Mouse (Mus musculus) liver, embryonic 16.5 days (tissue): ENCODE data around the gene Gm20816. TPM values are rescaled to one million over a fixed set of nuclear protein-coding genes. Genes with fewer than 3 reads are reported as not detected.
"Not testable (repeated sequence)": the region's sequence is repeated elsewhere in the genome, so short reads cannot be mapped to it uniquely, and the experiment has no call there.

Experiments
- ATAC-seq: fragments of 200-750 bp; cut with Nextera tagmentation; 2 replicates; pipeline ENCODE4 v1.8.0; 2017; ENCODE audit warnings: low read depth, mild to moderate bottlenecking, moderate number of reproducible peaks, moderate library complexity
- H3K27ac ChIP-seq: fragments of 300-500 bp; sonication (generic); 2 replicates; pipeline ENCODE4 v1.5.1; 2014; ENCODE audit warnings: mild to moderate bottlenecking, low read length
- H3K27me3 ChIP-seq: fragments of 300-500 bp; sonication (generic); 2 replicates; pipeline ENCODE4 v1.6.1; 2014; ENCODE audit warnings: low read depth, low read length, mixed read lengths; ENCODE audit not compliant: control insufficient read depth, insufficient read depth
- H3K36me3 ChIP-seq: fragments of 300-500 bp; sonication (generic); 2 replicates; pipeline ENCODE4 v1.6.1; 2014; ENCODE audit warnings: mild to moderate bottlenecking; ENCODE audit not compliant: control insufficient read depth, insufficient read depth
- H3K4me1 ChIP-seq: fragments of 300-500 bp; sonication (generic); 2 replicates; pipeline ENCODE4 v1.6.1; 2014; ENCODE audit warnings: low read depth, low read length, mixed read lengths; ENCODE audit not compliant: control insufficient read depth
- H3K4me2 ChIP-seq: fragments of 300-500 bp; sonication (generic); 2 replicates; pipeline ENCODE4 v1.6.1; 2014; ENCODE audit warnings: low read depth, low read length, mixed read lengths
- H3K4me3 ChIP-seq: fragments of 300-500 bp; sonication (generic); 2 replicates; pipeline ENCODE4 v1.5.1; 2014; ENCODE audit warnings: low read depth, mild to moderate bottlenecking, low read length
- H3K9ac ChIP-seq: fragments of 300-500 bp; sonication (generic); 2 replicates; pipeline ENCODE4 v1.6.1; 2014; ENCODE audit warnings: low read depth, low read length
- H3K9me3 ChIP-seq: fragments of 300-500 bp; sonication (generic); replicated peaks from 2 replicates; pipeline ENCODE4 v1.6.1; 2016; ENCODE audit warnings: low read length; ENCODE audit not compliant: control insufficient read depth
- WGBS: fragments of 180-500 bp; shearing (Covaris S2); extraction: QIAGEN DNeasy Blood & Tissue Kit; methylation state at CpG from one replicate; pipeline ENCODE4 v1.1.7; 2014; ENCODE audit not compliant: insufficient replicate concordance; 5-methylcytosine and 5-hydroxymethylcytosine counted together
- polyA plus RNA-seq: library from polyadenylated mRNA; unstranded; fragments of >200 nt; fragmentation: Nextera tagmentation; extraction: Ambion mirVana; gene quantifications from 2 replicates; pipeline ENCODE4 v1.2.1, GENCODE M21; 2015

The Gm20816 gene
- polyA plus RNA-seq, result not detected in 2 replicates

DNA sequence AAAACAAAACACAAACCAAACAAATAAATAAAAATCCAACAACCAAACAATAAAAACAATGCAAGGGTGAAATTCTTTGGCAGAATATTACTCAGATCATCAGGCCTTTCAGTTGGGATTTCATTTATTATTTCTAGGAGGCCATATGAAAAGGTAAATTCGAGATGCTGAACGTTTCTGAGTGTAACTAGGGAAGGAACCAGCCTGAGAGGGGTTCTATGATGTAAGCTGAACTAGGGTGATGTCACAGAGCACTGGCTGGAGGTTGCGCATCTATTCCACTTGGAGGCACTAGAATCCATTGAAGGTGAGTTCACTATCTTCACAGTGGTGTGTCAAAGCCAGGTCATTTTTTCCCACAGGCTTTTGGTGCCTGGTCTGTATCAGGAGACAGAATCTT lies at the start of gene Gm20816:
Gene Gm20816 (plus strand): TSS at position 301 of the 400 bp plus-strand sequence.
- not testable (repeated sequence) for H3K27ac ChIP-seq, ATAC-seq, H3K4me2 ChIP-seq, H3K27me3 ChIP-seq, H3K4me3 ChIP-seq, H3K9me3 ChIP-seq, H3K9ac ChIP-seq, H3K4me1 ChIP-seq, H3K36me3 ChIP-seq
- no CpG with 5 or more reads among the region's 3 CpGs for WGBS

Other genes starting within 250 kb of the Gm20816 start
- not detected in 2 replicates for gene Gm20937, start 243.1 kb upstream of the Gm20816 start, polyA plus RNA-seq